20 mouse cellular contexts compared by ENCODE assay signal in genomic region chr17:58943015-58943822, GRCm38 (mm10). TPM values are rescaled to one million over a fixed set of nuclear protein-coding genes. Genes with fewer than 3 reads are reported as not detected.
"Had no signal": no experiment of that assay in that cellular context is flagged by ENCODE, and none has a peak within 500 bp of the region (broad histone marks: within the 10 kb centered on the region; RNA-seq: fewer than 3 reads in every experiment).

No protein-coding gene starts in this region.

- DNase-seq: liver, postnatal 0 days; lung, adult 2 months; lung, postnatal 14 days; lung, postnatal 36 days; right cerebral cortex, postnatal 25 days; right cerebral cortex, postnatal 4 days; spleen, adult 18-20 months; thymus, adult 18-20 months; thymus, postnatal 14 days; thymus, postnatal 36 days had no signal

- H3K9ac ChIP-seq: liver, postnatal 0 days; lung, embryonic 15.5 days; midbrain, embryonic 12.5 days; midbrain, embryonic 15.5 days; neural tube, embryonic 12.5 days had no signal

- ATAC-seq: liver, postnatal 0 days; lung, postnatal 0 days; midbrain, embryonic 15.5 days had no signal

- H3K36me3 ChIP-seq: lung, embryonic 15.5 days; midbrain, embryonic 12.5 days; midbrain, embryonic 15.5 days; neural tube, embryonic 12.5 days had no signal

- H3K4me1 ChIP-seq: lung, embryonic 15.5 days; midbrain, embryonic 12.5 days; midbrain, embryonic 15.5 days; neural tube, embryonic 12.5 days had no signal

- H3K4me3 ChIP-seq: lung, embryonic 15.5 days; megakaryocyte, embryonic 14.5 days; midbrain, embryonic 12.5 days; midbrain, embryonic 15.5 days; neural tube, embryonic 12.5 days had no signal

- H3K4me2 ChIP-seq: lung, embryonic 15.5 days; midbrain, embryonic 12.5 days; midbrain, embryonic 15.5 days; neural tube, embryonic 12.5 days had no signal

- H3K9me3 ChIP-seq: lung, embryonic 15.5 days; midbrain, embryonic 12.5 days; midbrain, embryonic 15.5 days; neural tube, embryonic 12.5 days had no signal

- H3K27me3 ChIP-seq: lung, embryonic 15.5 days; megakaryocyte, embryonic 14.5 days; midbrain, embryonic 12.5 days; midbrain, embryonic 15.5 days; neural tube, embryonic 12.5 days had no signal

- H3K27ac ChIP-seq: lung, embryonic 15.5 days; macrophage; midbrain, embryonic 12.5 days; midbrain, embryonic 15.5 days; neural tube, embryonic 12.5 days had no signal

RNA-seq across cellular contexts. Expression of gene Pdzph1, which starts 48.0 kb away (rescaled TPM):
- polyA plus RNA-seq: liver, postnatal 0 days; lung, adult 2 months; lung, embryonic 15.5 days; lung, postnatal 0 days; macrophage; small intestine, adult 2 months; stomach, embryonic 14.5 days; stomach, embryonic 16.5 days had no signal
